Mouse (Mus musculus) G1E (cell line): ENCODE results near the gene Foxk1. TPM values are rescaled to one million over a fixed set of nuclear protein-coding genes. Genes with fewer than 3 reads are reported as not detected.

Experiments used
- ATAC-seq: 2 replicates; pipeline ENCODE4 v1.8.0; 2016; ENCODE audit warnings: mild to moderate bottlenecking; ENCODE audit not compliant: insufficient number of reproducible peaks, poor library complexity, low FRiP score, severe bottlenecking; ENCODE audit errors: extremely low read depth
- DNase-seq: peaks from one replicate; pipeline ENCODE4 v3.0.0; 2012; ENCODE audit warnings: low spot score
- H3K27me3 ChIP-seq: 2 replicates; pipeline ENCODE4 v1.6.1; 2012; ENCODE audit warnings: mild to moderate bottlenecking, low read length, inconsistent platforms; ENCODE audit not compliant: insufficient read depth
- H3K36me3 ChIP-seq: replicated peaks from 2 replicates; pipeline ENCODE3; 2012; ENCODE audit warnings: mild to moderate bottlenecking, inconsistent platforms
- H3K4me1 ChIP-seq: 2 replicates; pipeline ENCODE4 v1.6.1; 2012; ENCODE audit warnings: low read depth, low read length, inconsistent platforms, mixed read lengths; ENCODE audit not compliant: insufficient read depth
- H3K4me3 ChIP-seq: 2 replicates; pipeline ENCODE4 v1.5.1; 2012; ENCODE audit warnings: low read depth, mild to moderate bottlenecking, inconsistent platforms, low read length, moderate library complexity, mixed read lengths
- H3K9me3 ChIP-seq: replicated peaks from 2 replicates; pipeline ENCODE4 v1.6.1; 2012; ENCODE audit warnings: inconsistent platforms
- CTCF ChIP-seq: IDR thresholded peaks from 2 replicates; pipeline ENCODE4 v1.5.1; 2012; ENCODE audit warnings: low read depth, low read length, inconsistent platforms, mixed read lengths
- GATA1 ChIP-seq: IDR thresholded peaks from 2 replicates; pipeline ENCODE4 v1.6.1; 2012; ENCODE audit warnings: borderline replicate concordance, low read length, inconsistent platforms, mixed read lengths
- GATA2 ChIP-seq: IDR thresholded peaks from 2 replicates; pipeline ENCODE4 v1.6.1; 2012; ENCODE audit warnings: low read depth, low read length, inconsistent platforms, borderline replicate concordance
- POLR2AphosphoS5 ChIP-seq: IDR thresholded peaks from 2 replicates; pipeline ENCODE4 v1.6.1; 2012; ENCODE audit warnings: low read depth, low read length, inconsistent platforms; ENCODE audit not compliant: insufficient replicate concordance
- TAL1 ChIP-seq: conservative IDR thresholded peaks from 2 replicates; pipeline ENCODE4 v1.6.1; 2012; ENCODE audit warnings: low read depth, low read length, inconsistent platforms, mixed read lengths
- polyA plus RNA-seq: library from polyadenylated mRNA; stranded (reverse); fragments of >175 nt; gene quantifications from 2 replicates; pipeline ENCODE4 v1.2.3, GENCODE M21; 2012
- total RNA-seq, 2 experiments: library from RNA; stranded (forward) in 1 of 2; stranded (reverse) in 1 of 2; fragments of 200-1000 nt in 1 of 2; fragments of >200 nt in 1 of 2; fragmentation: Nextera tagmentation in 1 of 2; gene quantifications; 2 replicates each; pipeline ENCODE4 v1.2.3; 2014 to 2017

The Foxk1 gene
- total and polyA plus RNA-seq, 3 experiments, result 5.5 to 42.7 (median 29.5) TPM

- DNase-seq (no peak), ATAC-seq (no peak)
- Histone ChIP-seq H3K4me3 (no peak overlapping the region), H3K36me3 (peaks cover 92% of the 10 kb centered on the region), H3K4me1 (peaks cover 11% of the 10 kb centered on the region), H3K27me3 (no peaks in the 10 kb centered on the region), H3K9me3 (peaks cover 5% of the 10 kb centered on the region)
- TF ChIP-seq CTCF (no peak), GATA2 (no peak), POLR2AphosphoS5 (no peak), GATA1 (no peak), TAL1 (no peak)
Measured at GRCm38 (mm10) chr5:142457345-142457744, 56.0 kb downstream of the Foxk1 start.

GRCm38 (mm10) chr5:142458791-142459557 lies 57.7 kb downstream of the Foxk1 start:
- H3K27me3 ChIP-seq, result no peaks in the 10 kb centered on the region
- TF ChIP-seq TAL1, result no peak
- TF ChIP-seq GATA1, result no peak
- no peak for TF ChIP-seq CTCF
- no peak for TF ChIP-seq POLR2AphosphoS5
- TF ChIP-seq GATA2, result no peak
- H3K4me1 ChIP-seq, result peaks cover 21% of the 10 kb centered on the region
- H3K36me3 ChIP-seq, result peaks cover 82% of the 10 kb centered on the region
- H3K4me3 ChIP-seq, result no peak overlapping the region
- DNase-seq, result no peak
- no peak for ATAC-seq
- peaks cover 6% of the 10 kb centered on the region for H3K9me3 ChIP-seq

GRCm38 (mm10) chr5:142459834-142460233 lies 58.5 kb downstream of the Foxk1 start:
- H3K4me3 ChIP-seq, result no peak overlapping the region
- peaks cover 6% of the 10 kb centered on the region for H3K9me3 ChIP-seq
- DNase-seq (no peak), ATAC-seq (no peak)
- H3K27me3 ChIP-seq, result no peaks in the 10 kb centered on the region
- peaks cover 74% of the 10 kb centered on the region for H3K36me3 ChIP-seq
- TF ChIP-seq GATA2, result no peak
- no peak for TF ChIP-seq CTCF
- TF ChIP-seq TAL1, result no peak
- no peak for TF ChIP-seq POLR2AphosphoS5
- no peak for TF ChIP-seq GATA1
- peaks cover 24% of the 10 kb centered on the region for H3K4me1 ChIP-seq

GRCm38 (mm10) chr5:142461942-142462640 lies 60.8 kb downstream of the Foxk1 start:
- Histone ChIP-seq H3K27me3 (no peaks in the 10 kb centered on the region), H3K36me3 (peaks cover 72% of the 10 kb centered on the region), H3K4me3 (no peak overlapping the region), H3K9me3 (peaks cover 6% of the 10 kb centered on the region), H3K4me1 (peaks cover 40% of the 10 kb centered on the region)
- DNase-seq (no peak), ATAC-seq (no peak)
- no peak for TF ChIP-seq GATA2
- TF ChIP-seq TAL1, result no peak
- TF ChIP-seq GATA1, result no peak
- no peak for TF ChIP-seq CTCF
- no peak for TF ChIP-seq POLR2AphosphoS5

- no peak overlapping the region for H3K4me3 ChIP-seq
- H3K36me3 ChIP-seq, result peaks cover 72% of the 10 kb centered on the region
- ATAC-seq (no peak), DNase-seq (no peak)
- H3K27me3 ChIP-seq, result no peaks in the 10 kb centered on the region
- H3K4me1 ChIP-seq, result peaks cover 40% of the 10 kb centered on the region
- TF ChIP-seq TAL1 (no peak), POLR2AphosphoS5 (no peak), GATA1 (no peak), CTCF (no peak), GATA2 (no peak)
- H3K9me3 ChIP-seq, result peaks cover 6% of the 10 kb centered on the region
Measured at GRCm38 (mm10) chr5:142462641-142462948, 61.3 kb downstream of the Foxk1 start.

- Histone ChIP-seq H3K4me3 (no peak overlapping the region; the same call in 1 of the 2 replicates), H3K9me3 (peaks cover 6% of the 10 kb centered on the region), H3K36me3 (peaks cover 72% of the 10 kb centered on the region), H3K4me1 (peaks cover 40% of the 10 kb centered on the region), H3K27me3 (no peaks in the 10 kb centered on the region)
- TF ChIP-seq GATA1 (no peak), POLR2AphosphoS5 (no peak), TAL1 (no peak), CTCF (no peak), GATA2 (no peak)
- ATAC-seq, result no peak
- no peak for DNase-seq
Measured at GRCm38 (mm10) chr5:142463011-142463410, 61.7 kb downstream of the Foxk1 start.
